Mouse (Mus musculus) cerebellum, adult 8-10 months (tissue): ENCODE data around the gene Slain2.
"Not testable (repeated sequence)": the region's sequence is repeated elsewhere in the genome, so short reads cannot be mapped to it uniquely, and the experiment has no call there.

ENCODE experiments used
- DNase-seq: peaks from one replicate; pipeline ENCODE4 v3.0.0; 2022

The Slain2 gene

GRCm38 (mm10) chr5:73013611-73014287 is 99.6 kb downstream of the Slain2 start:
- not testable (repeated sequence) for DNase-seq

- no peak for DNase-seq
Measured at GRCm38 (mm10) chr5:73014745-73015144, 100.6 kb downstream of the Slain2 start.

DNA sequence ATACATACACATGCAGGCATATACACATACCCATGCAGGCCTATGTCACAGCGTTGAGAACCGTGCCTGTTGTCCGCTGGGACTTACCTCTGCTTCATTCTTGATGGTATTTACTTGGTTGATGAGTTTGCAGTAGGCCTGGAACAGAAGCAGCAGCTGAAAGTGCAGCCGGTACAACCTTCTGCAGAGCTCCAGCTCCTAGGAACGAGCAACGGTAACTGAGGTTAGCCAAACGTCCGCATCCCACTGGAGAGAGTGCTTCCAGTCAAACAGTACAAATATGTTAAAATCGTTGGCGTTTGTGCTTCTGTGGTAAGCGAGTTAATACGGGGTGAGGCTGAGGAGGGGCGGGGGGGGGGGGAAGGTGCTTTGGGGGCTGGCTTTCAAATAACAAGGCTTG is 109.7 kb downstream of the Slain2 start:
- no peak for DNase-seq
